Mouse (Mus musculus): ENCODE results near the gene Ssb. TPM values are rescaled to one million over a fixed set of nuclear protein-coding genes. Genes with fewer than 3 reads are reported as not detected.
"Not testable (repeated sequence)": the region's sequence is repeated elsewhere in the genome, so short reads cannot be mapped to it uniquely, and the experiment has no call there.

Gene Ssb
- total RNA-seq, 1 experiment from 2014 or later: 668 TPM

GRCm38 (mm10) chr2:69897618-69898575 lies 36.5 kb downstream of the Ssb start:
- peak; percentile 63 to 68 for ATAC-seq (replicated peaks in 1 of 2; ENCODE audit: insufficient read depth in 1 of 2, low FRiP score in 2 of 2, low TSS enrichment in 1 of 2, low read depth in 1 of 2, poor library complexity in 2 of 2, severe bottlenecking in 2 of 2)

DNA sequence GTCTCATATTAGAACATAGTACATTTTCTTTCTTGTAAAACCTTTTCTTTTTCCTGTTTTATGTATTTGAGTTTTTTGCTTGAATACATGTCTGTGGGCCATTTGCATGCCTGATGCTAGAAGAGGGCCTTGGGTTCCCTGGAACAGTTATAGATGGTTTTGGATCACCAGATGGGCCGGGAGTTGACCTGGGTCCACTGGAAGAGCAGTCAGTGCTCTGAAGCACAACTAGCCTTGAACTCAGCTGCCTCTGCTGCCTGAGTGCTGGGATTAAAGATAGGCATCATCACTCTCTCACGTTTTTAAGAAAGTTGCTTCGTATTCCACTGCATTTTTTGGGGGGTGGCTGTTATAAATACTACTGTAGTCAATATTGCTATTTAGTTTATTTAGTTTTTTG lies 42.2 kb downstream of the Ssb start:
- ATAC-seq (replicated peaks in 1 of 2; ENCODE audit: insufficient read depth in 1 of 2, low FRiP score in 2 of 2, low TSS enrichment in 1 of 2, low read depth in 1 of 2, poor library complexity in 2 of 2, severe bottlenecking in 2 of 2): no peak

DNA sequence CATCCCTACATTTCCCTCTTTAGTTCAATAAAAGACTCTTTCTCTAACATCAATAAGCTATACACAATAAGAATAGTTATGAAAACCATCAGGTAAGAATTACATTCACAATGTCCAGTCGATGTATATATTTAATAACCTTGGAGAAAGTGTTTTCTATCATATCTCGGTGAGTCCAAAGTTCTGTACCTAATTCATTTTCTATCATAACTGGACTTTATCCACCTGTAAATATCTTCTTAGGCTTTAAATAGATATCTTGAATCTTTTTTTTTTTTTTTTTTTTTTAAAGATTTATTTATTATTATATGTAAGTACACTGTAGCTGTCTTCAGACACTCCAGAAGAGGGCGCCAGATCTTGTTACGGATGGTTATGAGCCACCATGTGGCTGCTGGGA lies 46.0 kb downstream of the Ssb start:
- ATAC-seq (replicated peaks in 1 of 2; ENCODE audit: insufficient read depth in 1 of 2, low FRiP score in 2 of 2, low TSS enrichment in 1 of 2, low read depth in 1 of 2, poor library complexity in 2 of 2, severe bottlenecking in 2 of 2): not testable (repeated sequence)

GRCm38 (mm10) chr2:69912801-69913200 lies 51.4 kb downstream of the Ssb start:
- ATAC-seq (replicated peaks in 1 of 2; ENCODE audit: insufficient read depth in 1 of 2, low FRiP score in 2 of 2, low TSS enrichment in 1 of 2, low read depth in 1 of 2, poor library complexity in 2 of 2, severe bottlenecking in 2 of 2): no peak

GRCm38 (mm10) chr2:69917301-69917700 lies 55.9 kb downstream of the Ssb start:
- ATAC-seq (replicated peaks in 1 of 2; ENCODE audit: insufficient read depth in 1 of 2, low FRiP score in 2 of 2, low TSS enrichment in 1 of 2, low read depth in 1 of 2, poor library complexity in 2 of 2, severe bottlenecking in 2 of 2): no peak

Other genes starting within 250 kb of the Ssb start
- 6.3 TPM in 2 replicates for gene Bbs5, start 214.4 kb upstream of the Ssb start, total RNA-seq (2017)
- gene Klhl41, start 191.4 kb upstream of the Ssb start, total RNA-seq (2017): not detected in 2 replicates
- gene Fastkd1, start 148.0 kb upstream of the Ssb start, total RNA-seq (2017): 16.5 and 18.6 TPM in 2 replicates
- gene Ppig, start 139.0 kb upstream of the Ssb start, total RNA-seq (2017): 86.2 and 112 TPM in 2 replicates
- 4.5 and 8.9 TPM in 2 replicates for gene Ccdc173, start 72.0 kb upstream of the Ssb start, total RNA-seq (2017)
- 30.1 and 35.8 TPM in 2 replicates for gene Phospho2, start 71.9 kb upstream of the Ssb start, total RNA-seq (2017)
- 23.3 and 36.3 TPM in 2 replicates for gene Klhl23, start 39.6 kb upstream of the Ssb start, total RNA-seq (2017)
- 36.4 and 42.1 TPM in 2 replicates for gene Mettl5, start 24.1 kb downstream of the Ssb start, total RNA-seq (2017)
- gene Ubr3, start 35.7 kb downstream of the Ssb start, total RNA-seq (2017): 55.3 and 62.1 TPM in 2 replicates
- gene Myo3b, start 177.6 kb downstream of the Ssb start, total RNA-seq (2017): 0.25 and 1.5 TPM in 2 replicates

Data from hematopoietic stem cell, adult 5-6 weeks (primary cell).